Mouse (Mus musculus): ENCODE measurements at regions not wholly inside any gene's neighbourhood (a gene's known extent, or its start where the extent isn't known, plus 50 kb on each side); places are given as distances from the start of the nearest gene placed in this dataset.

- ATAC-seq (ENCODE audit: insufficient read depth, low FRiP score, low TSS enrichment) (no peak), DNase-seq (ENCODE audit: low spot score) (no peak)
- WGBS, result 74% methylated on average over 5 of the region's 5 CpGs
Observed at GRCm38 (mm10) chrX:60750456-60750855, 142.8 kb downstream of the Sox3 start.

GRCm38 (mm10) chrX:60743971-60744370 is 149.3 kb downstream of the Sox3 start:
- H3K4me2 ChIP-seq (ENCODE audit: low read depth), result no peak overlapping the region
- H3K4me1 ChIP-seq (ENCODE audit: control insufficient read depth, insufficient read depth, low read length), result no peaks in the 10 kb centered on the region
- H3K9ac ChIP-seq (ENCODE audit: low read length), result no peak overlapping the region
- 67% methylated on average over 3 of the region's 3 CpGs for WGBS
- DNase-seq (ENCODE audit: low spot score), result no peak
- no peaks in the 10 kb centered on the region for H3K27me3 ChIP-seq (ENCODE audit: control insufficient read depth, insufficient read depth, low read length)
- no peak for ATAC-seq (ENCODE audit: insufficient read depth, low FRiP score, low TSS enrichment)
- H3K4me3 ChIP-seq (ENCODE audit: low read depth, low read length), result no peak overlapping the region
- H3K27ac ChIP-seq (ENCODE audit: low read depth, low read length), result no peak overlapping the region
- no peaks in the 10 kb centered on the region for H3K36me3 ChIP-seq (ENCODE audit: control insufficient read depth, insufficient read depth, low read length)
- no peaks in the 10 kb centered on the region for H3K9me3 ChIP-seq (ENCODE audit: control insufficient read depth, low read length)

More at GRCm38 (mm10) chrX:60750456-60750855, 142.8 kb downstream of the Sox3 start:
- Histone ChIP-seq H3K9ac (ENCODE audit: low read length) (no peak overlapping the region), H3K9me3 (ENCODE audit: control insufficient read depth, low read length) (no peaks in the 10 kb centered on the region), H3K4me1 (ENCODE audit: control insufficient read depth, insufficient read depth, low read length) (no peaks in the 10 kb centered on the region), H3K36me3 (ENCODE audit: control insufficient read depth, insufficient read depth, low read length) (no peaks in the 10 kb centered on the region), H3K4me3 (ENCODE audit: low read depth, low read length) (no peak overlapping the region), H3K27me3 (ENCODE audit: control insufficient read depth, insufficient read depth, low read length) (no peaks in the 10 kb centered on the region), H3K4me2 (ENCODE audit: low read depth) (no peak overlapping the region), H3K27ac (ENCODE audit: low read depth, low read length) (no peak overlapping the region)

- no peak overlapping the region for H3K4me3 ChIP-seq (ENCODE audit: low read depth, low read length)
- no peaks in the 10 kb centered on the region for H3K4me1 ChIP-seq (ENCODE audit: control insufficient read depth, insufficient read depth, low read length)
- H3K4me2 ChIP-seq (ENCODE audit: low read depth), result no peak overlapping the region
- no peaks in the 10 kb centered on the region for H3K9me3 ChIP-seq (ENCODE audit: control insufficient read depth, low read length)
- ATAC-seq (ENCODE audit: insufficient read depth, low FRiP score, low TSS enrichment), result no peak
- H3K27ac ChIP-seq (ENCODE audit: low read depth, low read length), result no peak overlapping the region
- H3K36me3 ChIP-seq (ENCODE audit: control insufficient read depth, insufficient read depth, low read length), result no peaks in the 10 kb centered on the region
- no peak overlapping the region for H3K9ac ChIP-seq (ENCODE audit: low read length)
- H3K27me3 ChIP-seq (ENCODE audit: control insufficient read depth, insufficient read depth, low read length), result no peaks in the 10 kb centered on the region
- 74% methylated on average over 3 of the region's 3 CpGs for WGBS
- DNase-seq (ENCODE audit: low spot score), result no peak
Observed at GRCm38 (mm10) chrX:60743020-60743707, 150.1 kb downstream of the Sox3 start.

GRCm38 (mm10) chrX:60719428-60720151 is 127.1 kb upstream of the Atp11c start:
- WGBS, result 24% methylated on average over 13 of the region's 13 CpGs
- ATAC-seq (ENCODE audit: insufficient read depth, low FRiP score, low TSS enrichment), result peak; percentile 89
- Histone ChIP-seq H3K36me3 (ENCODE audit: control insufficient read depth, insufficient read depth, low read length) (no peaks in the 10 kb centered on the region), H3K9me3 (ENCODE audit: control insufficient read depth, low read length) (no peaks in the 10 kb centered on the region), H3K4me1 (ENCODE audit: control insufficient read depth, insufficient read depth, low read length) (no peaks in the 10 kb centered on the region), H3K4me3 (ENCODE audit: low read depth, low read length) (no peak overlapping the region), H3K4me2 (ENCODE audit: low read depth) (no peak overlapping the region), H3K9ac (ENCODE audit: low read length) (no peak overlapping the region), H3K27ac (ENCODE audit: low read depth, low read length) (peak overlapping the region; percentile 62), H3K27me3 (ENCODE audit: control insufficient read depth, insufficient read depth, low read length) (no peaks in the 10 kb centered on the region)
- peak; percentile 76 for DNase-seq (ENCODE audit: low spot score)

GRCm38 (mm10) chrX:60718794-60719193 is 126.3 kb upstream of the Atp11c start:
- Histone ChIP-seq H3K36me3 (ENCODE audit: control insufficient read depth, insufficient read depth, low read length) (no peaks in the 10 kb centered on the region), H3K9me3 (ENCODE audit: control insufficient read depth, low read length) (no peaks in the 10 kb centered on the region), H3K27ac (ENCODE audit: low read depth, low read length) (peak overlapping the region; percentile 62), H3K4me2 (ENCODE audit: low read depth) (no peak overlapping the region; the same call in 1 of the 2 replicates), H3K4me1 (ENCODE audit: control insufficient read depth, insufficient read depth, low read length) (no peaks in the 10 kb centered on the region), H3K9ac (ENCODE audit: low read length) (no peak overlapping the region), H3K27me3 (ENCODE audit: control insufficient read depth, insufficient read depth, low read length) (no peaks in the 10 kb centered on the region), H3K4me3 (ENCODE audit: low read depth, low read length) (no peak overlapping the region)
- DNase-seq (ENCODE audit: low spot score) (peak; percentile 11), ATAC-seq (ENCODE audit: insufficient read depth, low FRiP score, low TSS enrichment) (no peak)
- WGBS, result 18% methylated on average over 6 of the region's 6 CpGs

- peak; percentile 45; the same call in 1 of the 2 replicates for ATAC-seq (ENCODE audit: insufficient read depth, low FRiP score, low TSS enrichment)
- 0 out of 2 replicates have a peak overlapping the region, but pooled peaks have one; percentile 14 for H3K27ac ChIP-seq (ENCODE audit: low read depth, low read length)
- DNase-seq (ENCODE audit: low spot score), result peak; percentile 13
- no peaks in the 10 kb centered on the region for H3K4me1 ChIP-seq (ENCODE audit: control insufficient read depth, insufficient read depth, low read length)
- H3K27me3 ChIP-seq (ENCODE audit: control insufficient read depth, insufficient read depth, low read length), result no peaks in the 10 kb centered on the region
- no peaks in the 10 kb centered on the region for H3K9me3 ChIP-seq (ENCODE audit: control insufficient read depth, low read length)
- WGBS, result 22% methylated on average over 11 of the region's 11 CpGs
- no peaks in the 10 kb centered on the region for H3K36me3 ChIP-seq (ENCODE audit: control insufficient read depth, insufficient read depth, low read length)
- no peak overlapping the region for H3K9ac ChIP-seq (ENCODE audit: low read length)
- peak overlapping the region; percentile 19; the same call in 1 of the 2 replicates for H3K4me2 ChIP-seq (ENCODE audit: low read depth)
- no peak overlapping the region for H3K4me3 ChIP-seq (ENCODE audit: low read depth, low read length)
Observed at GRCm38 (mm10) chrX:60718156-60718769, 125.8 kb upstream of the Atp11c start.

GRCm38 (mm10) chrX:60681036-60681706 is 88.7 kb upstream of the Atp11c start:
- Histone ChIP-seq H3K4me2 (ENCODE audit: low read depth) (no peak overlapping the region), H3K9ac (ENCODE audit: low read length) (no peak overlapping the region), H3K4me3 (ENCODE audit: low read depth, low read length) (no peak overlapping the region), H3K27me3 (ENCODE audit: control insufficient read depth, insufficient read depth, low read length) (no peaks in the 10 kb centered on the region), H3K27ac (ENCODE audit: low read depth, low read length) (no peak overlapping the region), H3K4me1 (ENCODE audit: control insufficient read depth, insufficient read depth, low read length) (no peaks in the 10 kb centered on the region), H3K36me3 (ENCODE audit: control insufficient read depth, insufficient read depth, low read length) (no peaks in the 10 kb centered on the region), H3K9me3 (ENCODE audit: control insufficient read depth, low read length) (no peaks in the 10 kb centered on the region)
- ATAC-seq (ENCODE audit: insufficient read depth, low FRiP score, low TSS enrichment) (no peak), DNase-seq (ENCODE audit: low spot score) (no peak)
- WGBS, result 79% methylated on average over 7 of the region's 7 CpGs

GRCm38 (mm10) chrX:60644726-60645318 is 52.3 kb upstream of the Atp11c start:
- 67% methylated on average over 10 of the region's 10 CpGs for WGBS
- DNase-seq (ENCODE audit: low spot score) (no peak), ATAC-seq (ENCODE audit: insufficient read depth, low FRiP score, low TSS enrichment) (no peak)
- H3K4me1 ChIP-seq (ENCODE audit: control insufficient read depth, insufficient read depth, low read length), result no peaks in the 10 kb centered on the region
- H3K4me2 ChIP-seq (ENCODE audit: low read depth), result no peak overlapping the region
- no peak overlapping the region for H3K9ac ChIP-seq (ENCODE audit: low read length)
- no peaks in the 10 kb centered on the region for H3K36me3 ChIP-seq (ENCODE audit: control insufficient read depth, insufficient read depth, low read length)
- no peak overlapping the region for H3K4me3 ChIP-seq (ENCODE audit: low read depth, low read length)
- no peaks in the 10 kb centered on the region for H3K27me3 ChIP-seq (ENCODE audit: control insufficient read depth, insufficient read depth, low read length)
- H3K9me3 ChIP-seq (ENCODE audit: control insufficient read depth, low read length), result no peaks in the 10 kb centered on the region
- H3K27ac ChIP-seq (ENCODE audit: low read depth, low read length), result no peak overlapping the region
